Mouse (Mus musculus) kidney, adult 2 months (tissue): Measurements from ENCODE around the gene Gm47985. TPM values are rescaled to one million over a fixed set of nuclear protein-coding genes. Genes with fewer than 3 reads are reported as not detected.
"Not testable (repeated sequence)": the region's sequence is repeated elsewhere in the genome, so short reads cannot be mapped to it uniquely, and the experiment has no call there.

Experiments
- DNase-seq: peaks from one replicate; pipeline ENCODE4 v3.0.0; 2021
- H3K27ac ChIP-seq: fragments of 200-500 bp; 2 replicates; pipeline ENCODE4 v1.5.1; 2012; ENCODE audit warnings: low read depth, low read length, control low read depth, inconsistent platforms; ENCODE audit not compliant: insufficient read depth
- H3K27me3 ChIP-seq: fragments of 200-500 bp; replicated peaks from 2 replicates; pipeline ENCODE4 v1.6.1; 2012; ENCODE audit warnings: mild to moderate bottlenecking, moderate library complexity, low read length, inconsistent platforms; ENCODE audit not compliant: control insufficient read depth, insufficient read depth
- H3K36me3 ChIP-seq: fragments of 200-500 bp; 2 replicates; pipeline ENCODE4 v1.6.1; 2012; ENCODE audit warnings: mild to moderate bottlenecking, moderate library complexity, low read length, inconsistent platforms; ENCODE audit not compliant: control insufficient read depth, insufficient read depth
- H3K4me1 ChIP-seq: fragments of 200-500 bp; 2 replicates; pipeline ENCODE4 v1.6.1; 2011; ENCODE audit warnings: low read length; ENCODE audit not compliant: control insufficient read depth, insufficient read depth
- H3K4me3 ChIP-seq: fragments of 200-500 bp; 2 replicates; pipeline ENCODE4 v1.5.1; 2011; ENCODE audit warnings: mild to moderate bottlenecking, low read depth, low read length, control low read depth; ENCODE audit not compliant: insufficient read depth
- CTCF ChIP-seq: fragments of 200-500 bp; conservative IDR thresholded peaks from 2 replicates; pipeline ENCODE4 v1.5.1; 2011; ENCODE audit warnings: low read depth, mild to moderate bottlenecking, control low read depth, low read length, moderate library complexity, mixed read lengths; ENCODE audit not compliant: insufficient read depth, insufficient read length
- POLR2A ChIP-seq: fragments of 200-500 bp; IDR thresholded peaks from one replicate; pipeline ENCODE4 v1.6.1; 2011; ENCODE audit warnings: low read depth, low read length, control low read depth
- WGBS: fragments of 180-500 bp; shearing (Covaris S2); methylation state at CpG from one replicate; pipeline ENCODE4 v1.1.7; 2018; 5-methylcytosine and 5-hydroxymethylcytosine counted together
- polyA plus RNA-seq: library from polyadenylated mRNA; depleted of rRNA; stranded (reverse); fragments of >200 nt; gene quantifications from 2 replicates; pipeline ENCODE4 v1.2.3, GENCODE M21; 2012

The Gm47985 gene
- polyA plus RNA-seq, 1 experiment = not detected

- Histone ChIP-seq H3K4me1 (peaks cover 10% of the 10 kb centered on the region; the same call in 1 of the 2 replicates), H3K4me3 (peak overlapping the region; percentile 37; the same call in 1 of the 2 replicates), H3K36me3 (no peaks in the 10 kb centered on the region), H3K27ac (peak overlapping the region; percentile 100), H3K27me3 (no peaks in the 10 kb centered on the region)
- no peak for DNase-seq
- TF ChIP-seq CTCF = no peak
- no peak for TF ChIP-seq POLR2A
- WGBS = 15% methylated on average over 4 of the region's 4 CpGs
Observed at GRCm38 (mm10) chr1:151177937-151178271, 4.4 kb upstream of the Gm47985 start.

DNA sequence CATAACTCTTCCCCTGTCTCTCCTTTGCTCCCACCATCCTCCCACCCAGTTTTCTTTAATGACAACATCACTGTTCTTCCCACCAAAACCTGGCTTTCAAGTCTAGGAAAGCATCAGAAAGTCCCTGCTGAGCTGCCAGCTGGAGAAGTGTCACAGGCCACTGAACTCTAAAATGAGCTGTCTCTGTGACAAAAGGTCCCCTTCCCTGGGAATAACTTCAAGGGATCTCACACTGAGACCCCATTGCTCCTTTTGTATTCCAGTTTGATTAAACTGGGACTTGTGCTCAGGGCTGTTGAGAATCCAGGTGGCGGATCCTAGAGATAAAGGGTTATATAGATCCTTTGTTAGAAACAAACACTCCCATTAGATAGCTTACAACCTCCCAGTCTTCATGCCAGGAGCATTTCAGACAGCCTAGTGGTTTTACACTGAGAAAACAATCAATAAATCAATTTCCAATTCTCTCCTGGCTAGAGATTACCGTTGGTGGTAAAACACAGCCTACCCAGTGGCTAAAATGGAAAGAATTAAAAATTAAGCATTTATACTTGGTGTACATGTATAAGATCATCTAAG, 3.7 kb upstream of the Gm47985 start:
- 79% methylated on average over 2 of the region's 2 CpGs for WGBS
- Histone ChIP-seq H3K27me3 (no peaks in the 10 kb centered on the region), H3K4me3 (no peak overlapping the region), H3K36me3 (no peaks in the 10 kb centered on the region), H3K4me1 (peaks cover 10% of the 10 kb centered on the region; the same call in 1 of the 2 replicates), H3K27ac (no peak overlapping the region)
- TF ChIP-seq POLR2A (no peak), CTCF (no peak)
- no peak for DNase-seq

- no peak for DNase-seq
- 85% methylated on average over 2 of the region's 2 CpGs for WGBS
- peaks cover 10% of the 10 kb centered on the region; the same call in 1 of the 2 replicates for H3K4me1 ChIP-seq
- H3K27ac ChIP-seq = no peak overlapping the region
- H3K36me3 ChIP-seq = no peaks in the 10 kb centered on the region
- no peak overlapping the region for H3K4me3 ChIP-seq
- no peaks in the 10 kb centered on the region for H3K27me3 ChIP-seq
- TF ChIP-seq POLR2A = no peak
- TF ChIP-seq CTCF = no peak
Observed at GRCm38 (mm10) chr1:151180167-151180566, 2.2 kb upstream of the Gm47985 start.

DNA sequence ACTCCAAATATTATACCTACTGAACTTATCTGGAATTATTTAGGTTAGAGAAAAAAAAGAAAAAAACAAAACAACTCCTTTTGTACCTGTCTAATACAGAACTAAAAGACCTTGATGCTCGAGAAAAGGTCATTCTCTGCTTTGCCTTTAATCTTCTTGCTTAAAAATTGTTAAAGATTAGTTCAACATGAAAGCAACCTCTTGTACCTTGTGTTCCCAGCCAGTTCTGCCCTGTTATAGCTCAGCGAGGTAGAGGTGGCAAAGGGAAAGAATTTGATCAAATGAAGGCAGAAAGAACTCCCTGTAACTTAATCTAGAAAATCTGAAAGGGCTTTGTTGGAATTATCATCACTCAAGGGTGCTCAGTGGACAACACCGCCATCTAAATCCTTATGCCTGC, 3.8 kb downstream of the Gm47985 start:
- H3K27me3 ChIP-seq, H3K36me3 ChIP-seq, H3K4me3 ChIP-seq: not testable (repeated sequence)
- 42% methylated on average over 3 of the region's 3 CpGs for WGBS
- peaks cover 14% of the 10 kb centered on the region; the same call in 1 of the 2 replicates for H3K4me1 ChIP-seq
- DNase-seq = peak; percentile 67
- peak overlapping the region; percentile 95 for H3K27ac ChIP-seq

- not testable (repeated sequence) for H3K36me3 ChIP-seq, H3K27me3 ChIP-seq, H3K4me3 ChIP-seq
- WGBS = 47% methylated on average over 4 of the region's 4 CpGs
- DNase-seq = peak; percentile 51
- Histone ChIP-seq H3K4me1 (peaks cover 14% of the 10 kb centered on the region; the same call in 1 of the 2 replicates), H3K27ac (peak overlapping the region; percentile 95)
Observed at GRCm38 (mm10) chr1:151186879-151187424, 4.6 kb downstream of the Gm47985 start.

DNA sequence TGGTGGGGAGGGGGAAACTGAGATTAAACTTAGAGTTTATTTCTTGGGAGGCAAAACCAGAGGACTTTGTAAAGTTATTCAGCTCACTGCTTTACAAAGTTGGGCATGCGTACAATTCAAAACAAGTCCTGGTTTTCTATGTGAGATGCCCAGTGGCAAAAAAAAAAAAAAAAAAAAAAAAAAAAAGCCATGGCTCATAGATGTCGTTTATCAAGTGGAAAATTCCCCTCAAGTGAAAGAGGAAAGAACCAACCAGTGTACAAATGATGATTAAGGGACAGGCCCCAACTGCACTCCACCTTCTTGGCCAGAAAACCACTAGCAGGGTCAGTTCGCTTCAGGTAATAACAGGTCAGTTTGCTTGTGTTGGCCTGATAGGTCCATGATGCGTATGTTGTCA, 6.1 kb downstream of the Gm47985 start:
- no peaks in the 10 kb centered on the region for H3K36me3 ChIP-seq
- H3K4me1 ChIP-seq = peaks cover 14% of the 10 kb centered on the region; the same call in 1 of the 2 replicates
- H3K4me3 ChIP-seq = no peak overlapping the region
- peak; percentile 51 for DNase-seq
- 57% methylated on average over 4 of the region's 4 CpGs for WGBS
- H3K27ac ChIP-seq = peak overlapping the region; percentile 71; the same call in 1 of the 2 replicates
- TF ChIP-seq CTCF (no peak), POLR2A (no peak)
- H3K27me3 ChIP-seq = no peaks in the 10 kb centered on the region

DNA sequence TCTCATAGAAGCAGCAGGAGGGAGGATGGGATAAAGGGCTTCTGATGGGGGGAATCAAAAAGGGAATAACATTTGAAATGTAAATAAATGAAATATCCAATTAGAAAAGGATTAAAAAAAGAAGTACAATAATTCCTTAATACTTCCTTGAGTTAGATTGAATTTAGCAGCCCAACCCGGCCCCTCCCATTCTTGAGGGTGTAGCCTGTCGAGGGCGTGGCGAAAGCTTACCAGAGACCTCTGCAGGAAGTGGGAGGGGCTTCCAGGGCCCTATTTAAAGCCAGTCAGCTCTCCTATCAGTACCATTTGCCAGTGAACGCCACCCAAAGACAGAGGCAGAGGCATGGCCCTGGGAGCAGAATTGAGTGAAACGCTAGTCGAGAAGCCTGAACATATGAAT, 9.7 kb downstream of the Gm47985 start, which contains the start of gene Gm8947:
Gene Gm8947, plus strand, starts transcription at position 302 of the 400 bp plus-strand sequence.
- H3K27me3 ChIP-seq, H3K27ac ChIP-seq, H3K4me3 ChIP-seq, DNase-seq, H3K36me3 ChIP-seq: not testable (repeated sequence)
- 100% methylated on average over 1 of the region's 7 CpGs for WGBS
- H3K4me1 ChIP-seq = peaks cover 11% of the 10 kb centered on the region; the same call in 1 of the 2 replicates

- not testable (repeated sequence) for DNase-seq, H3K4me3 ChIP-seq, H3K36me3 ChIP-seq, H3K27me3 ChIP-seq, H3K27ac ChIP-seq
- WGBS = 77% methylated on average over 15 of the region's 15 CpGs
- peaks cover 10% of the 10 kb centered on the region; the same call in 1 of the 2 replicates for H3K4me1 ChIP-seq
Observed at GRCm38 (mm10) chr1:151192739-151193138, 10.4 kb downstream of the Gm47985 start.

- not testable (repeated sequence) for H3K36me3 ChIP-seq, H3K4me3 ChIP-seq, H3K27me3 ChIP-seq, H3K4me1 ChIP-seq
- 53% methylated on average over 4 of the region's 4 CpGs for WGBS
- peak; percentile 53 for DNase-seq
- H3K27ac ChIP-seq = peak overlapping the region; percentile 46; the same call in 1 of the 2 replicates
Observed at GRCm38 (mm10) chr1:151195986-151196385, 13.6 kb downstream of the Gm47985 start.

- H3K27me3 ChIP-seq, DNase-seq, H3K4me1 ChIP-seq, H3K36me3 ChIP-seq, H3K4me3 ChIP-seq: not testable (repeated sequence)
- WGBS = 81% methylated on average over 3 of the region's 3 CpGs
- H3K27ac ChIP-seq = peak overlapping the region; percentile 56
Observed at GRCm38 (mm10) chr1:151196690-151197089, 14.4 kb downstream of the Gm47985 start.

DNA sequence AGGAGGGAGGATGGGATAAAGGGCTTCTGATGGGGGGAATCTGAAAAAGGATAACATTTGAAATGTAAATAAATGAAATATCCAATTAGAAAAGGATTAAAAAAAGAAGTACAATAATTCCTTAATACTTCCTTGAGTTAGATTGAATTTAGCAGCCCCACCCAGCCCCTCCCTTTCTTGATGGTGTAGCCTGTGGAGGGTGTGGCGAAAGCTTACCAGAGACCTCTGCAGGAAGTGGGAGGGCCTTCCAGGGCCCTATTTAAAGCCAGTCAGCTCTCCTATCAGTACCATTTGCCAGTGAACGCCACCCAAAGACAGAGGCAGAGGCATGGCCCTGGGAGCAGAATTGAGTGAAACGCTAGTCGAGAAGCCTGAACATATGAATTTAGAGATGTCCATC, 15.8 kb downstream of the Gm47985 start, which contains the start of gene Gm47995:
Gene Gm47995, plus strand, starts transcription at position 329 of the 400 bp plus-strand sequence.
- not testable (repeated sequence) for H3K4me1 ChIP-seq, H3K36me3 ChIP-seq, H3K27ac ChIP-seq, DNase-seq, H3K27me3 ChIP-seq, H3K4me3 ChIP-seq
- WGBS = 90% methylated on average over 3 of the region's 4 CpGs
